Mouse (Mus musculus) layer of hippocampus, adult 18-20 months (tissue): ENCODE measurements at regions not wholly inside any gene's neighbourhood (a gene's known extent, or its start where the extent isn't known, plus 50 kb on each side); places are given as distances from the start of the nearest gene placed in this dataset.

Experiments
- DNase-seq, 2 experiments: peaks; one replicate each; pipeline ENCODE4 v3.0.0; 2022; ENCODE audit warnings: low spot score in 2 of 2

DNA sequence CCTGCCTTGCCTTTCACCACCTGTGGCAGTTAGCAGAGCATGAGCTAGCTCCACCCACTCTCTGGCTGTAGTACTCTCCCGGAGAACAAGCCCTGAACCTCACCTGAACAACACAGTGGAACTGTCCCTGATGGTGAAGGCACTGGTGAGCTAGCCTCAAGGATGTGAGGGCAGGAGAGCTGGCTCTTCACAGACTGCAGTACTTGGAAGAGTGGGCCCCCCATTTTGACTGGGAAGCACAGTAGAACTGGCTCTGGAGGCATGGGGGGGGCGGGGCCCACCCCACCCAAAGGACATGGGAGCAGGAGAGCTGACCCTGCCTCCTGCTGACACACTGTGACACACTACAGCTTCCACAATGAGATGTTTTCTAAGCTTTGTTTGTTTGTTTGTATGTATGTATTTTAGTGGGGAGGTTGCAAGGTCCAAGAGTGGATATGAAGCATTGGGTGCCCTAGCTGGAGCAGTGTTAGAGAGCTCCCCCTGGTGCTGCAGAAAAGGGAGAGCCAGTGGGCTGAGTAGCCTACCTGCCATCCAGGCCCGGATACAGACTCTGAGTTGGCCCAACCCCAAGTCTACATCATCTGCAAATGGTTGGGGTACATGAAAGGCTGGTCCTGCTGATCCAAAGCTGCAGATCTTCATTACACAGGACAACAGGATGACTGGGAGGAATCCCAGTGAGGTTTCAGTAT is 86.4 kb upstream of the Galnt15 start:
- peak in 1 of 2 experiments; percentile 38 for DNase-seq

DNA sequence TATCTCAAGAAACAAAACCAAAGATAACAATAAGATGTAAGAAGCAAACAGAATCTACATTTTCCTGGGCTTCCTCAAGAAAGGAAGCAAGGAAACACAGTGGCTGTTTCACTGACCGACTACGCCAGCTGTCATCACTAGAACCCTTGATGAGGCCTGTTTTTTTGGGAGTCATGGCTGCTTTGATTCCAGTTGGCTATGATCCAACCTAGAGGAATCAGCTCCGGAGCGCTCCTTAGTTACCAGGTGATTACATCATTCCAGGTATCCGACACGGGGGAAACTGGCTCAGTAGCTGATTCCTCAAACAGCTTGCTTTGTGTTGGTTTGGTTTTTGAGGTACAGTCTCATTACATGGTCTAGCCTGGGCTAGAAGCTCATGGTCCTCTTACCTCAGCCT is 84.1 kb upstream of the Galnt15 start:
- DNase-seq = no peak

DNA sequence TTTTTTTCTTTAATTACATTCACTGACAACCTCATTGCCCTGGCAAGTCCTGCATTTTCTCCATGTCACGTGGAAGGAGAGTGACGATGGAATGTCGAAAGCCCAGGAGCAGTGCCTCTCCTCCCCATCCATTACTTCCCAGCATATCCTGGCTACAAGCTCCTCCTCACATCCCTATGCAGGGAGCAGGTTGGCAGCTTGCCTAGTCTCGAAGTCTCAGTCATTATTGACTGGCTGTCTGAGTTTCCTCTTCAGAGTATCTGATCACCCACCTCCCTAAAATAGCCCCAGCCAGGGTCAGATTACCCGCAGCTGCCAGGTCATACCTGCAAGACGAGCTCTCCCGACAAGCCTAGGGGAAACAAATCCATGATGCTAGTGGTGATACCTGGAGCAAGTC is 83.7 kb upstream of the Galnt15 start:
- DNase-seq = no peak

DNA sequence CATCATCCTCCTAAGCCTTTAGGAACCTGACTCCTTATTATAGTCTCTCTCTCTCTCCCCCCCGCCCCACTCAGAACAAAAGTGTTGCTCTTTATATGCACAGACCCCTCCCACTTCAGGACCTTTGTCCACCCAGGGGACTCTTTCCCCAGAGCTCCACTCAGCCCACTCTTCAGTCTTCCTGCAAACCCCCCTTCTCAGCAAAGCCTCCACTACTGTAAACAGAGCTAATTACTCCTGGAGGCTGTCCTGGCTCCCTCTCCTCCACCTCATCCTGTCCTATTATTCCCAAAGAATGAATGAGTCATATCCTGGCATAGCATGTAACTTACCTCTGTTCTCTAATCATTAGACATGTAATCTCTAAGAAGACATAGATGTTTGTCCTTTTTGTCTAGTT is 82.8 kb upstream of the Galnt15 start:
- DNase-seq = no peak

DNA sequence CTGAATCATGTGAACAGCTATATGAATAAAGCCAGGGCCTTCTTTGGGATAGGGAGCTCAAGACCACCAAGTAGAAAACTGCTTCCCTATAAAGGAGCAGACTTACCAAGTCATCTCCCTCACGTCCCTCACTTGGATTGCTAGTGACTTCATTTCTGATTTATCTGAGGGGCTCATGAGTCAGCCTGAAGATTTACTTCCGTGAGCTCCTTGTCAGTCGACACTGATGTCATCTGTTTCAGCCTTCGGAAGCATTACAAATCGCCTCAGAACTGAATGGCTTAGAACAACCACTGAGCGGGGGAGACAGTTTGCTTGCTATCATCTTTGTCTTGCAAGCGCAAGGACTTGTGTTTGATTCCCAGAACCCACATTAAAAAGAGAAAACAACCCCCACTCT is 81.5 kb upstream of the Galnt15 start:
- no peak for DNase-seq

DNA sequence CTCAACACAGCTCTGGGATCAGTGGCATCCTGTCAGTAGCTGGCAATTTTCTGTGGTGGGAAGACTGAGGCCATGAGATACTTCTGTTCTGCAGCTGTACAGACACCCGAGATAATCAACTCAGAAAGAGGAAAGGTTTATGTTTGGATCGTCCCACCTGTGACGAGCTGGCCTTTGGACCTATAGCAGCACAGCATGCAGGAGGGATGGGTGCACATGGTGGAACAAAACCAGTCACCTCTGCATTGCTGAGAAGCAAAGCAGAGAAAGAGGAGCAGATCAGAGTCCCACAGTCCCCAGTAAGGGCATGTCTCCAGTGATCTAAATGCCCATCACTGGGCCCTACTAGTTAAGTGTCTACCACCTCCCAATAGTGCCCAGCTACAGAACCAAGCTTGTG is 76.9 kb upstream of the Galnt15 start:
- no peak for DNase-seq

DNA sequence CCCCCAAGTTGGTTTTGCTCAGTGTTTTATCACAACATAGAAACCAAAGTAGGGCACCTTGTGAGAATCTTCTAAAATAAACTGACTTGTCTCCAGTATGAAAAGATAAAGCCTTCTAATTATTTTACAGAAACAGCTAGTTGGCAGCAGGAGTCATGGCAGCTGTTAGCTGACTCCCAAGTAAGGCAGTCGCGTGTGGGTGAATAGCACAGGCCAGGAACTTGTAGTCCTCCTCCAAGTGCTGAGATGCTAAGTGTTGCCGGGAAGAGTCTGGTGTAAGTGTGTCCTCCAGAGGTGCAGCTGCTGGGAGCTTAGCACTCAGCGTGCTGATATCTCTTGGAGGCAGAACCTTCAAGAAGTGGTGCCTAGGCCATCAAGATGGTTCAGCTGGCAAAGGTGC is 75.0 kb upstream of the Galnt15 start:
- DNase-seq = peak in 1 of 2 experiments; percentile 73

DNA sequence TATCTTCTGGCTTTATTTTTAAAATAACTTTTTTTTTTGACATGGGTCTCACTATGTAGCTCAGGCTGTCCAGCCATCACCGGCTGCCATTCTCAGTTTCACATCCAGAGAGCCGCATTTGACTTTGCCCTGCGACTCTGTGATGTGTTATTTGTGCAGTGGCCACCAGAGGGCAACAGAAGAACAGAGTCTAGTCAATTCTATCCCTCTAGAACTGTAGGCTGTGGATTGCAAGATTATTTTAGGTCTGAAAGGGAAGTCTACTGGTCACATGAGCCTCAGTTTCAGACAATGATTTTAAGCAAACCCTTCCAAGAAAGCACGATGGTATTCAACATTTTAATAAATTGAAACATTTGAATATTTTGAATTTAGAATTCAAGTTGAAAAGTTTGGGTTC is 73.8 kb upstream of the Galnt15 start:
- DNase-seq = peak; percentile 68 to 94

DNA sequence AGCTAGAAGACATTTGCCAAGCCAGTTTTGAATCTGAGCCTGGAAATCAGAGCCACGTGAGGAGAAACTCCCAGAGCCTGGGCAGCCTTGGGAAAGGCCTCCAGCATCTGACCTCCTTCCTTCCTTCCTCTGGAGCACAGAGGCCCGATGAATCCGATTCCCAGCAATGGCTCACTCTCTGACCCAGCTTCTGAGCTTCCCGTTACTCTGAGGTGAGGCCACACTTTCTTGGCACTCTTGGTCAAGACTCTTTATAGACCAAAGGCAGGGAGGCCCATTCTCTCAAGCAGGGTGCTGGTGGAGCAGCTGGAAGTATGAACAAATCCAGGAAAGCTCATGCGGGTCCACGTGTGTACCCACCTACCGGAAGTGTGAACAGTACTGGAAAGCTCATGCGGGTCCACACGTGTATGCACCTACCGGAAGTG is 71.6 kb upstream of the Galnt15 start:
- no peak for DNase-seq

DNA sequence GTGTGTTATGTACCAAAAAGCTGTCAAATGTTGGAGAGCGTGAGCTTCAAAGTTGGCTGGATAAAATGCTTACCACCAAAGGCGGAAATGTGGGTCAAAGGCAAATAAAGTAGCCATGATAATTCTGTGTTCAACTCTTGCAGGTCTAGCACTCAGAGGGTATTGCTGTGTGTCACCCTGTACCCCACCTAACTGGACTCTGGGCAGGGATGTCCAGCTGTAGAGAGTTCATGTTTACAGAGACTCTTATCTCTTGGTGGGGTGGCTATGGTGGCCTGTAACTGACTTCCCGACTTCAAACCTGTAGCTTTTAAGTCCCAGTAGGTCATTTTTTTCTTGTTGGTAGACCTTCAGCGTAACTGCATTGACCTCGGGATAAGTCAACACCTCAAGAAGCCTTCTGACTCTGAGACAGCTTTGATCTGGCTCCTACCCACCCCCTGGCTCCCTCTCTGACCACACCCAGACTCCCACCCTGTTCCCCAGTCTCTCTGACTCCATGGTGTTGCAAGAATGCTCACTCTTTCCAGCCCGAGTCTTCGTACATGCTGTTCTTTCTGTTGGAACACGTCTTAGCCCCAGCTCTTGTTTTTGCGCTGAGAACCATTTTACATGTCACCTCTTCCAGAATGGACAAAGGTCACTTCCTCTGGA is 68.5 kb upstream of the Galnt15 start:
- no peak for DNase-seq

DNA sequence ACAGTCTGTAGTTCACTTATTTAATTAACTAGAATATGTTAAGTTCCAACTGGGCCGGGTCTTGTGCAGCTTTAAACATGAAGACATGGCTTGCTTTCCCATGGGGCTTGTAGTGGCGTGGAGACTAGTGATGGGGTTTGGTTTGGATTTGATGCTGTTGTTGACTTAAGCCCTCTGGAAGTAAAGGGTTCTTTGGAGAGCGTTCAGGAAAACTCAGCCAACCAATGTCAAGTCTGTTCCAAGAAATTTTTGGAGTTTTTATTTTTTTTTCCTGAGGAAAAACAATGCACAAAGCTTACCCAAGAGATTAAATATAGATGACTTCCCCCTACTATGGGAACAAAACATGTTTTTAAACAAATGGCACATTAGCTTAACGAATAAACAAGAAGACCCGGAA is 67.3 kb upstream of the Galnt15 start:
- no peak for DNase-seq

DNA sequence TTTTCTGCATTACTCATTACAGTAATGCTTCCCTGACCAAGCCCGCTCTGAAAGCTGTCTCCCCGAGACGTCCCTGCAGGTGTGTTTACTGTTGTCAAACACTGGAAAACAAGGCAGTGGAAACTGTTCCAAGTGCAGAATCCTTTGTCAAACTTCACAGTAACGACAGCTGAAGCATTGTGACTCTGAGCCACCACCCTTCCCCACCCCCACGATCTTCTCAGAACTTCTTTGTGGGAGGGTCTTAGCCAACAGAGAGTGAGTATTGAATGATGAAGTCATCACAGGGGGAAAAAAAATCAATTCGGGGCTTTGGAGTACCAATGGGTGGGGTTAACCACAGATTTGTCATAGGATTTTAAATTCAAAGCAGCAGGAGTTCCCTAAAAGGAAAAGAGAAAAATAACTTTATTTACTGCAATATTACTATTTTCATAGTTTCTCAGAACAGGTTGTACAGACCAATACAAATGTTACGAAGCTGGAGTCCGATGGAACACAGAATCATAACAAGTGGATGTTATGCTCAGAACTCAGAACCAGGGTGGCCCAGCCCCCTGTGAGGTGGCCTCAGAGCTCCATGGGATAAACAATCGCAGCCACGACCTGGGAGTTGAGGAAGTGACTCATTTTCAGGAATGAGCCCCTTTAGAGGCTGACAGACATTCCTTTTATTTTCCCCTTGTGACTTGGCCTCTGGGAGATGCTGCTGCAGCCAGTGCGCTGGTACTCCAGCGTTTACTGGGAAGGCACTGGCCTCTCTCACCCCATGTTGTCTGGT is 65.5 kb upstream of the Galnt15 start:
- no peak for DNase-seq

DNA sequence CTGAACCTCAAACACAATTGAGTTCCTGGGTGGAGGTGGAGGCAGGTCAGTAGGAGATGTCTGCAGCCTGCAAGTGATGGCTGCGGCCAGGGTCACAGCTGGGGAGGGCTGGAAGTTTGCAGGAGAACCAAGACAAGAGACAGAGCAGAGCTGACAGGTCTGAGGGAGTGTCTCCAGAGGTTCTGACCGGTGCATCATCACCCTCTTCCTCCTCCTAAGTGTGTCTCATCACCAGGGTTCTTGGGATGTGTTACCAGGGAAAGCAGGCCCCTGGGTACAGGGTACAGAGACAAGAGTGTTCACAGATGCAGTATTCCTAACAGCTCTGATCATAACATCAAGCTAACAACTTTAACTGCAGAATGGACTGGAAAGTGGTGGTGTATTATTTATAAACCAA is 64.7 kb upstream of the Galnt15 start:
- no peak for DNase-seq

DNA sequence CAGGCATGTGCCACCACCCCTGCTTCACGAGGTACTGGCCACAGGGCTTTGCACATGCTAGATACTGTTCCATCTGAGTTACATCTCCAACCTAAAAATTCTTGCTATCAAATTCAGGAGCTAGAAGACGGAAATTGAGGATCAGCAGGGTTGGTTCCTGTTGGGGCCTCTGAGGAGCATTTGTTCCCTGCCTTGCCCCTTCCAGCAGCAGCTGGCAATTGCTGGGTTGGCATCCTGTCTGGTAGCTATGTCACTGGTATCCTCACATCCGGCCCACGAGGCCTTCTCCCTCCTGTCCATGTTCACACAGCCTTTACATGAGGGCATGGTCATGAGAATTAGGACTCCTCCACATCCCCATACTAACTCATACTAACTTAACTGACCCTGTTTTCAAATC is 64.0 kb upstream of the Galnt15 start:
- DNase-seq = no peak

DNA sequence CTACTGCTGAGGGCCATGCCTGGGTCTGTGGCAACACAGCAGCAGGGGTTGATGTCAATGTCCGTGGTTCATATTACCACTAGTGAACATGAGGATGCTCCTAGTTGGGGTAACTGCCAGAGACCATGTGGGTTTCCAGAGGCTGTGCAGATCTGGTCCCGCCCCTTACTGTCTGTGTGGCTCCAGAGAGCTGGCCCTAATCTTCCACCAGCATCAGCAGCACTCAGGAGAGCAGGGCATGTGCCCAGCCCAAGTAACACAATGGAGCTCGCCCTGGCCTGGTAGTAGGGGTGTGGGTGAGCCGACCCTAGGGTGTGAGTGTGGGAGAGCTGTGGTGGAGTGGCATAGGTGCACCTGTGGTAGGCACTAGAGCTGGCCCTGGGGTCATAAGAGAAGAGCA is 59.3 kb upstream of the Galnt15 start:
- no peak for DNase-seq

DNA sequence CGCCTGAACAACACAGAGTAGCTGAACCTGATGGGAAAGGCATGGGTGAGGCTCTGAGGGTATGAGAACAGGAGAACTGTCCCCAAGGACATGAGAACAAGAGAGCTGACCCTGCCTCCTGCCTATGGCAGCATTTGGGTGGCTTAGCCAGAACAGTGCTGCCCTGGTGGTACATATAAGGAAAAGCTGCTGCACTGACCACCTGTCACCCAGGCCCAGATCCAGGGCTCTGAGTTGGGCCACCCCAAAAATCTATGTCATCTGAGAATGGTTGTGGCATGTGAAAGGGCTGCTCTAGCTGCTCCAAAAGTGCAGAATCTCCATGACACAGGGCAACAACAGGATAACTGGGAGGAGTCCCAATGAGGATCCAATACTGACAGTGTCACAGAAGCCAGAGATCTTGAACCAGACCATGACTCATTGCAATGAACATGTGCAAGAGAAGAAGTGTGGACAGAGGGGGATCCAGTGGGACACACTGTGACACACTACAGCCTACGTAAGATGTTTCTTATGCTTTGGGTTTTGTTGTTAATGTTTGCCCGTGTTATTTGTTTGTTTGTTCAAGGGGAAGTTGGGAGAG is 58.5 kb upstream of the Galnt15 start:
- no peak for DNase-seq

DNA sequence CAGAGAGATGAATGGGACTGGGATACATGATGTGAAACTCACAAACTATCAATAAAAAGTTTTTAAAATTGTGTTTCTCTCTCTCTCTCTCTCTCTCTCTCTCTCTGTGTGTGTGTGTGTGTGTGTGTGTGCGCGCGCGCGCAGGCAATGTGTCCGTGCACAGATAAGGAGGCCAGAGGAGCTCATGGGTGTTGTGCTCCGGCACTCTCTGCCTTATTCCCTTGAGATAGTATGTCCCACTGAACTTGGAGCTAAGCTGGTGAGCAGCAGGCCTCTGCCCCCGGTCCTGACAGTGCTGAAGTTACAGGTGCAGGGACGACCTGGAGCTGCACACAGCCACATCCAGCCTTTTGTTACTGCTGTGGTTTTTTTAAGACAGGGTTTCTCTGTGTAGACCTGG is 57.9 kb upstream of the Galnt15 start:
- DNase-seq = no peak

DNA sequence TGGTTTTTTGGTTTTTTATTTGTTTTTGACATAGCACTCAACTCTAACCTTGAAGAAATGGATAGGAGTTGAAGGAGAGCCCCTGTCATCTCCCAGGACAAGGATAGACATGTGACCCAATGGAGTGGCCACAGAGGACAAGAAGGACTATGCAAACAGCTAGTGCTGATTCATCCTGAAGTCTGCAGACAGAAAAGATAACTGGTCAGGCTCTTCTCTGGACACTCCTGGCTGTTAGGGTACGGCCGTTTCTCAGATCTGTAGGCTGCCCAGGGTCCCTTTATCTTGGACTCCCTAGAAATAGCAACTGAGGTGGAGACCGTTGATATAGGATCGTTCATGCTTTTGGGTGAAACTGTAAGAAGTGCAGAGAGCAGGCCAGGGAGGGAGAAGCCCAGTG is 55.1 kb upstream of the Galnt15 start:
- DNase-seq = no peak

DNA sequence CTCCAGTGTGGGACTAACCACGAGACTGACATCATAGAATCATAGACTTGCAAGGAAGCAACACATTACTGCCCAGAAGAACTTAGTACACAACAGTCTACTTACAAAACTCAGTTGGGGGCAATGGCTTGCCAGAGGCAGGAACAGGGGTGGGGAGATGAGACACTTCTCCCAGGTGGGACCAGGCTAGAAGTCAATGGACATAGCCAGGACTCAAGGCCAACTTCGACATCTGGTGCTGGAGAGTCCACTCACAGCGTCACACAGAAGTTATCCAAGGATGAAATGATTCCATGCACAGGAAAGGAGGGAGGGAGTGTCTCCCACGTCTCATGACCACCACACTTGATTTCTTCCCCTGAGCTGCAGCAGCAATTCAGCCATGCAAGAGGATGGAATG is 50.6 kb upstream of the Galnt15 start:
- DNase-seq = no peak

DNA sequence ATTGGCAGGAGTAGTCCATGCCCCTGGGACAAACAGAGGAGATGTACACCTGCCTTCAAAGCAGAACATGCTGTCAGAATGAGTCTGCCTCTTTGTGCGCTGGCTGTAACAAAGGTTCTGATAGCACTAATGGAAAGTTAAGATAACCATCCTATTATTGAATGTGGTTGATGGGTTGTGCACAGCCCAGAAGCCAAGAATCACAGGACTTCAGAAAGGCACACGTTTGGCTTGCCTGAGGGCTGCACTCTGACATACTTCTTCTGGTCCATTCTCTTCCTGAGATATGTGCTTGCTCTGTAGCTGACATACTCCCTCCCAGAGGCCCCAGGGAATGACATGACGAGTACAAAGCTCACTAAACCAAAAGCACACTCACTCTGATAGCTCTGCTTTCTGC is 50.1 kb upstream of the Galnt15 start:
- no peak for DNase-seq
